Mouse (Mus musculus): Measurements from ENCODE around the gene Gbx2.

DNA sequence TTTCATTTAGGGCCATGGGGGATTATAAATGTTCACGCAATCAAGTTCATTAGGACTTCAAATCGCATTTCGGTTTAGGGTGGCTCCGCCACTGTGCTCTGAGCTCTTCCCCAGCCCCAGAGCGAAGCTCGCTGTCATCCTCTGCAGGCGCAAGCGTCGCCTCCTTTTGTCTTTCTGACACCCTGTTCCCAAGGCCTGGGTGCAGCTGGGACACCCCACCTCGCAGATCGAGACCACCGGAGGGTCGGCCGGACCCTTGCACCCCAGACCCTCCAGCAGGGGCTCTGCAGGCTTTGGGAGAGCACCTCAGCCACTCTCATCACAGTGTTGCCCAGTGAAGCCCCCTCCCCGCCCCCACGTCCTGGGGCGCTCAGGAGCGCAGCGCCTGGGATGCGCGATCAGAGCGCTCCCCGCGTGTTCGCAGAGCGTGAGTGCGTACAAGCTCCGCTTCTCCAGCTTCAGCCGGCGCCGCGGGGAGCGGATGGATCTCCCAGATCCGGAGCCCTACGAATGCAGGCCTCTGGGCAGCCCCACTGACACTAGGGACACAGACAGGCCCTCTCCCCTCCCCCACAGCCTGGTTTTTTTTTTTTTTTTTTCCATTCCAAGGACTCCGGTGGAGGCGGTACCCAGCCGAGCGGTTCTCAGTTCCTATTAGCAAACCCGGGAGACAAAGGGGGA lies 10.9 kb upstream of the Gbx2 start:
- TF ChIP-seq CTCF (IDR thresholded peaks at IDR 0.05; ENCODE audit: extremely low read depth, insufficient read length, insufficient replicate concordance, low read depth, low read length) (no peak), POLR2A (IDR thresholded peaks at IDR 0.05; ENCODE audit: low read depth, low read length) (no peak)
